In the genomic region with DNA sequence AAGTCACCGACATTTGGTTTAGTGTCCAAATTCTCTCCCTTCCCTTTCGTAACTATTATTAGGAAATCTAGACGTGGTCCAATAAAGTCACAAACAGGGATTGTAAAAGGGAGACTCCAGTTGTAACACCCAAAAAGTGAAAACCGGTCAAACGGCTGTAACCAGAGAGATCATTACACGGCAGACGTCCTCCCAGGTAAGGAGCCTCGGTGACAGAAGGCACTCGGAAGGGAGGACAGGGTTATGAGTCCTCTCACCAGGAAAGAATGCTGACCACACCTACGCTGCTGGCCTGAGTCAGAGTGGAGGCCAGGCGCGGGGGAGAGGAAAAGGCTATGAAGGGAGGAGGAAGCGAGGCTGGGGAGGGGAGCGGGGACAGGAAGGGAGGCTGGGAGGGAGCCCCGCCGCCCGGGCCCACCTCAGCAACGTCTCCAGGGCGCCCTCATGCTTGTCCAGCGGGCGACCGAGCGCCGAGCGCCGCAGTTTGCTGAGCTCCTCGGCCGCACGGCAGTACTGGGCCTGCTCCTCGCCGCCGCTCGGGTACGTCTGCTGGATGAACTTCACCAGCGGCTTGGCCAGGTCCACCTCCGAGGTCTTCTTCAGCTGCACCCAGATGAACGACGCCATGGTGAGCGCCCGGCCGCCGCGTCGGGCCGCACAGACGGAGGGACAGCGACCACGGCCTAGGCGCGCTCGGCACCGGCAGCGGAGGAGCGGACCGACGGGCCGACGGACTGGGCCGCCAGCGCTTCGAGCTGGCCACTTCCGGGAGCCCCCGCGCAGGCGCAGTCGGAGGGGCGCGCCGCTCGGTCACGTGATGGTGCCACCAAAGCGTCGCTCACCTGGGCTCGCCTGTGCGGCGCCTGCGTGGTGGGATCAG, we compare ENCODE assay signal across 8 mouse cellular contexts. TPM values are rescaled to one million over a fixed set of nuclear protein-coding genes. Genes with fewer than 3 reads are reported as not detected.
DNase-seq lines count a peak whose midpoint lies in the region; ATAC-seq and TF ChIP-seq lines count a peak whose summit lies in the region.

Gene Pdcd6ip, minus strand, starts transcription at position 779 of the 880 bp plus-strand sequence.

- peak; percentile 94 to 95 for DNase-seq in B cell, adult 2 months
- DNase-seq in brain, embryonic 14.5 days (ENCODE audit: low read depth): peak; percentile 95
- peak; percentile 91 for DNase-seq in liver, adult 2 months (ENCODE audit: extremely low read depth, low read depth, low spot score)
- DNase-seq in splenic B cell, adult 2 months (ENCODE audit: low read depth, low spot score): peak; percentile 94

- H3K79me2 ChIP-seq in liver, adult 2 months (ENCODE audit: control insufficient read depth, insufficient read depth, low read length): peaks cover 39% of the 10 kb centered on the region; the same call in 1 of the 2 replicates
- H3K79me2 ChIP-seq in myocyte (ENCODE audit: control insufficient read depth, insufficient read depth): peaks cover 51% of the 10 kb centered on the region

- H3K27me3 ChIP-seq in erythroblast, embryonic 14.5 days (ENCODE audit: control insufficient read depth): no peaks in the 10 kb centered on the region; the same call in 1 of the 2 replicates
- H3K27me3 ChIP-seq in heart, embryonic 11.5 days (ENCODE audit: control insufficient read depth, insufficient read depth, low read length): no peaks in the 10 kb centered on the region
- H3K27me3 ChIP-seq in kidney, embryonic 16.5 days (ENCODE audit: insufficient read depth, low read length): no peaks in the 10 kb centered on the region
- no peaks in the 10 kb centered on the region for H3K27me3 ChIP-seq in liver, adult 2 months (ENCODE audit: control insufficient read depth, insufficient read depth, low read length)
- no peaks in the 10 kb centered on the region for H3K27me3 ChIP-seq in myocyte (ENCODE audit: control insufficient read depth, insufficient read depth, insufficient read length)
- H3K27me3 ChIP-seq in splenic B cell, adult 2 months (ENCODE audit: control insufficient read depth, insufficient read depth, low read length, poor library complexity, severe bottlenecking): no peaks in the 10 kb centered on the region

- TF ChIP-seq CTCF in brain, embryonic 14.5 days (IDR thresholded peaks at IDR 0.05; ENCODE audit: borderline replicate concordance, extremely low read depth, insufficient read depth, insufficient read length): no peak
- no peak for TF ChIP-seq CTCF in liver, adult 2 months (IDR thresholded peaks at IDR 0.05; ENCODE audit: low read depth, low read length)

- peak; percentile 95 for TF ChIP-seq POLR2A in brain, embryonic 14.5 days (IDR thresholded peaks at IDR 0.05; ENCODE audit: borderline replicate concordance, extremely low read depth, insufficient read depth, insufficient read length, poor library complexity, severe bottlenecking)
- TF ChIP-seq POLR2A in liver, adult 2 months (IDR thresholded peaks at IDR 0.05; ENCODE audit: extremely low read depth, insufficient read depth, low read length): peak; percentile 75
- peak; percentile 93 for TF ChIP-seq POLR2A in myocyte (IDR thresholded peaks at IDR 0.05; ENCODE audit: insufficient read length, low read depth)

- peak within 1 kb of the TSS; percentile 90 for H3K27ac ChIP-seq in heart, embryonic 11.5 days (ENCODE audit: low read depth, low read length)
- peak within 1 kb of the TSS; percentile 96 for H3K27ac ChIP-seq in kidney, embryonic 16.5 days (ENCODE audit: low read length)
- H3K27ac ChIP-seq in liver, adult 2 months (replicated peaks; ENCODE audit: insufficient read depth, low read depth, low read length): peak within 1 kb of the TSS; percentile 81

- peak within 1 kb of the TSS; percentile 87 for H3K9ac ChIP-seq in heart, embryonic 11.5 days (ENCODE audit: low read depth, low read length)
- H3K9ac ChIP-seq in kidney, embryonic 16.5 days (replicated peaks; ENCODE audit: low read length): peak within 1 kb of the TSS; percentile 99
- peak within 1 kb of the TSS; percentile 95 for H3K9ac ChIP-seq in liver, adult 2 months (ENCODE audit: low read depth, low read length)

- H3K36me3 ChIP-seq in erythroblast, embryonic 14.5 days (ENCODE audit: control insufficient read depth): peaks cover 13% of the 10 kb centered on the region
- no peaks in the 10 kb centered on the region for H3K36me3 ChIP-seq in heart, embryonic 11.5 days (ENCODE audit: control insufficient read depth, insufficient read depth, low read length)
- H3K36me3 ChIP-seq in kidney, embryonic 16.5 days (ENCODE audit: insufficient read depth, low read length): no peaks in the 10 kb centered on the region
- no peaks in the 10 kb centered on the region for H3K36me3 ChIP-seq in liver, adult 2 months (ENCODE audit: control insufficient read depth, insufficient read depth, low read length)
- H3K36me3 ChIP-seq in myocyte (ENCODE audit: control insufficient read depth, insufficient read depth): no peaks in the 10 kb centered on the region
- no peaks in the 10 kb centered on the region for H3K36me3 ChIP-seq in splenic B cell, adult 2 months (ENCODE audit: control insufficient read depth, insufficient read depth, low read length, poor library complexity, severe bottlenecking)

- peaks cover 50% of the 10 kb centered on the region for H3K4me1 ChIP-seq in erythroblast, embryonic 14.5 days (ENCODE audit: control insufficient read depth)
- peaks cover 22% of the 10 kb centered on the region for H3K4me1 ChIP-seq in heart, embryonic 11.5 days (ENCODE audit: control insufficient read depth, insufficient read depth, low read length)
- H3K4me1 ChIP-seq in kidney, embryonic 16.5 days (ENCODE audit: insufficient read depth, low read length): peaks cover 27% of the 10 kb centered on the region
- peaks cover 23% of the 10 kb centered on the region for H3K4me1 ChIP-seq in liver, adult 2 months (ENCODE audit: control insufficient read depth, insufficient read depth, low read length)

- H3K4me3 ChIP-seq in erythroblast, embryonic 14.5 days (replicated peaks): peak within 1 kb of the TSS; percentile 74
- peak within 1 kb of the TSS; percentile 70 for H3K4me3 ChIP-seq in heart, embryonic 11.5 days (ENCODE audit: low read depth, low read length)
- H3K4me3 ChIP-seq in kidney, embryonic 16.5 days (ENCODE audit: low read length): peak within 1 kb of the TSS; percentile 95
- peak within 1 kb of the TSS; percentile 90 for H3K4me3 ChIP-seq in liver, adult 2 months (ENCODE audit: insufficient read depth, low read depth, low read length)
- H3K4me3 ChIP-seq in myocyte: peak within 1 kb of the TSS; percentile 66

- ATAC-seq in heart, embryonic 11.5 days (replicated peaks; ENCODE audit: insufficient number of reproducible peaks, low FRiP score, low TSS enrichment): peak; percentile 90
- peak; percentile 93 for ATAC-seq in kidney, embryonic 16.5 days (ENCODE audit: low FRiP score, low TSS enrichment)

- peak within 1 kb of the TSS; percentile 84 for H3K4me2 ChIP-seq in heart, embryonic 11.5 days
- H3K4me2 ChIP-seq in kidney, embryonic 16.5 days (replicated peaks; ENCODE audit: low read depth, low read length): peak within 1 kb of the TSS; percentile 67
- H3K4me2 ChIP-seq in myocyte (ENCODE audit: low read depth): peak within 1 kb of the TSS; percentile 95

- peak within 1 kb of the TSS; percentile 87 for H3ac ChIP-seq in myocyte (ENCODE audit: control insufficient read depth, insufficient read length)

- 2% methylated on average over 70 of the region's 77 CpGs for WGBS in heart, embryonic 11.5 days (ENCODE audit: insufficient replicate concordance)
- under 1% methylated on average over 70 of the region's 77 CpGs for WGBS in kidney, embryonic 16.5 days
- WGBS in liver, adult 2 months: 1% methylated on average over 77 of the region's 77 CpGs

- no peaks in the 10 kb centered on the region for H3K9me3 ChIP-seq in erythroblast, embryonic 14.5 days (ENCODE audit: control insufficient read depth, low read length)
- H3K9me3 ChIP-seq in heart, embryonic 11.5 days (replicated peaks; ENCODE audit: control insufficient read depth, low read length): no peaks in the 10 kb centered on the region
- H3K9me3 ChIP-seq in kidney, embryonic 16.5 days (ENCODE audit: low read length): no peaks in the 10 kb centered on the region

TF ChIP-seq in myocyte, 11 proteins besides CTCF, POLR2A, EP300 and RAD21:
- TF ChIP-seq TCF3 (IDR thresholded peaks at IDR 0.05; ENCODE audit: insufficient read length, low read depth) (no peak), CEBPB (IDR thresholded peaks at IDR 0.05; ENCODE audit: insufficient read depth, poor library complexity, severe bottlenecking) (no peak), MYOD1 (IDR thresholded peaks at IDR 0.05; ENCODE audit: control insufficient read depth in 1 of 3, insufficient read length in 2 of 3, low read depth in 2 of 3) (peak in 1 of 3 experiments; percentile 5), POLR2AphosphoS2 (IDR thresholded peaks at IDR 0.05; ENCODE audit: insufficient read length, low read depth) (peak; percentile 95), MYOG (IDR thresholded peaks at IDR 0.05; ENCODE audit: control insufficient read depth in 1 of 3, insufficient read depth in 1 of 3, insufficient read length in 2 of 3, low read depth in 2 of 3) (peak in 1 of 3 experiments; percentile 17), USF1 (IDR thresholded peaks at IDR 0.05; ENCODE audit: low read depth) (peak; percentile 95), REST (IDR thresholded peaks at IDR 0.05; ENCODE audit: insufficient read depth, insufficient read length) (peak; percentile 42)

RNA-seq across cellular contexts. Expression of gene Pdcd6ip, which starts in this region (rescaled TPM):
- polyA plus RNA-seq in brain, embryonic 14.5 days (2012; rRNA removed): 42.9 and 46.2 TPM in 2 replicates
- 7.1 and 8.2 TPM in 2 replicates for polyA plus RNA-seq in erythroblast, embryonic 14.5 days (2012)
- polyA plus RNA-seq in heart, embryonic 11.5 days (2014; fragmentation: Nextera tagmentation; extraction: Ambion mirVana): 63.3 and 75.2 TPM in 2 replicates
- polyA plus RNA-seq in kidney, embryonic 16.5 days (2015; fragmentation: Nextera tagmentation; extraction: Ambion mirVana): 86.6 and 96.8 TPM in 2 replicates
- total RNA-seq in liver, adult 2 months (2014; rRNA removed): 33.9 and 44.2 TPM in 2 replicates
- 41.0 and 56.6 TPM in 2 replicates for polyA plus RNA-seq in liver, adult 2 months (2012; rRNA removed)
- 56.3 TPM for polyA plus RNA-seq in myocyte (2012; fragmentation: generic; extraction: Trizol)

Comparison
In these comparisons a context has a peak if more than half of its experiments do, and no peak if none do; other contexts are left out.
1. Peak in every context shown above with its lines: DNase-seq, ATAC-seq, H3K4me3 ChIP-seq and H3K27ac ChIP-seq.